Mouse (Mus musculus) cerebellum, adult 9-10 months (tissue): Measurements from ENCODE around the gene Fam229b.
A peak's percentile ranks its signal among the peaks of the same experiment; 100 is the strongest.

ENCODE experiments used
- DNase-seq: peaks from one replicate; pipeline ENCODE4 v3.0.0; 2022

Fam229b gene

DNA sequence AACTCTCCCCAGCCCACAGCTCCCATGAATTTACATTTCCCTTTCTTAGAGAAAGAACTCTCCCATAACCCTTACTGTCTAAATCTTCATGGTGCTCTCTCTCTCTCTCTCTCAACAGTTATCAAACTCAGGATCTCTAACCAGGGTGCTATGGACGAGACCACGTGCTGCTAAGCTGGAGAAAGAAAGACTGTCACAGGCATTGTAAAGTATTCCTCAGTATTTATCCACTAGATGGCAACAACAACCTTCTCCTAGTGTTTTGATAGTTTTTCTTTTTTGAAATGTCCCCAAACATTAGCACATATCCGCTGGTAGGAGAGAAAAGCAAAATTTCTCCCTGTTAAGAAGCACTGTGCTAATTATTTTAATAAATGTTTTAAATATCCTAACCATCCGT lies 12.3 kb downstream of the Fam229b start:
- no peak for DNase-seq

DNA sequence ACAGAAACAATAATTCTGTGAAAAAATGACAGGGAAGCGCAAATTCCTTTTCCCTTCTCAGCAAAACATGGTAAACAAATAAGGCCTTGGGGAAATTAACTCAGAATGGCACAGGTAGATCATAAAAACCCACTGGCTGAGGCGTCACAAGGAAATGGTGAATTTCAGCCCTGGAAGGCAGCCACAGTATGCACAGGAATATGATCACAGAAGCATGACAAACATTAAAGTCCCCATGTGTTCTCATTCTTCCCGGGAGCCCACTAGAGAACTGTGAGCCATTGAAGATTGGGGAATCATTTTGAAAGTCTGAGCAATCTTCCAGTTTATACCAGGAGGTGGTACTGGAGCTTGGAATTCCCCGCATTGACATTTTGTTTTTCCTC lies 24.2 kb downstream of the Fam229b start:
- no peak for DNase-seq

DNA sequence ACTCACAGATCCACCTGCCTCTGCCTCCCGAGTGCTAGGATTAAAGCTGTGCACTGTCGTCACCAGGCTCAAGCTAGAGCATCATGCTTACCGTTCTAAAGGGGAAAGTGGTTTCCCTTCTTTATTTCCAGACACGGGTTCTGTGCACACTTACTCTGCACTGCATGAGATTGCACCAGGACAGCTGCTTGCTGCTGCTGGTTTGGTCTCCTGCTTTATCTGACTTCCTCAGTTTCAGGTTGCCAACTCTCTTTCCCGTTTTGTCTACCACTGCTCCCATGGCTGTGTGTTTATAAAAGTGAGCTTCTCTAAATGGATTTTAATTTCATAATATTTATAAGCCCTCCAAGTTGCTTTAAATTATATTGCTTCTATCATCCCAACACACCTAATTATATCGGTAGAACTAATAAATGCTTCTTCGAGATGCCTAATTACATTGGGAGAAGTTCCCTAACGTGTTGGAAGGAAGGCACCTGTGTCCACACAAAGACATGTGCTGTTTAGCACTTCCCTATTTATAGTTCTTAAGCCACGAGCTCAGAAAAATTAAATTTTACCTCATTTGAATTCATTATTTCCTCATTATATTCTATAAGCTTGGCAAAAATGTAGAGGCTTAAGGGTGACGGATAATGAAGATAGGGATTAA lies 24.8 kb downstream of the Fam229b start:
- DNase-seq = no peak

DNA sequence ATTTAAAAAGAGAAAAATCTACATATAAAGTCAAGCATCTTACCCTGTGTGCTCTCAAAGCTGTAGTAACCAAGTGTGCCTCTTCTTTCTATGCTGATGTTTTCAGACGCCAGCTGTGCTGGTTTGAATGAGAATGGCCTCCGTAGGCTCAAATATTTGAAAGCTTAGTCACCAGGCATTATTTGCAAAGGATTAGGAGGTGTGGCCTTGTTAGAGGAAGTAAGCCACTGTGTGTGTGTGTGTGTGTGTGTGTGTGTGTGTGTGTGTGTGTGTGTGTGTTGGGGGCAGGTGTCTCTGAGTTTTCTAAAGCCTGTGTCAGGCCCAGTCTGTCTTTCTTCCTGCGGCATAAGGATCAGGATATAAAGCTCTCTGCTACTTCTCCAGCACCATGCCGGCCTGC lies 26.8 kb downstream of the Fam229b start:
- no peak for DNase-seq

DNA sequence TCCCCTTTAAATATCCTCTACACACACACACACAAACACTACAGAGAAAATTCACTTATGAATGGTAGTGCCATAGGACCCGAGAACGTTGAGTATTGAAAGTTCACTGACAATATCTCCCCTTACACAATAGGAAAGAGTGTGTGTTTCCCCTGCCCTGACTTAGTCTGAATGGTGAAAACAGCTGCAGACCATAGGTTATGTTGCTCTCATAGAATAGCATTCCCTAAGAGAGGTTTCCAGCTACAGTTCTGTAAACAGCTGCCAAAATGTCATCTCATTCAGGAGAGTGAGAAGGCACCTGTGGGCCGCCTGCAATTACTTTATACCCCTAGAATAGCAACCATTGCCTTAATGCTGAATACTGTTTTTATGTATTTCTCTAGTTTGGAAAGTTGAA lies 27.3 kb downstream of the Fam229b start:
- DNase-seq = no peak

DNA sequence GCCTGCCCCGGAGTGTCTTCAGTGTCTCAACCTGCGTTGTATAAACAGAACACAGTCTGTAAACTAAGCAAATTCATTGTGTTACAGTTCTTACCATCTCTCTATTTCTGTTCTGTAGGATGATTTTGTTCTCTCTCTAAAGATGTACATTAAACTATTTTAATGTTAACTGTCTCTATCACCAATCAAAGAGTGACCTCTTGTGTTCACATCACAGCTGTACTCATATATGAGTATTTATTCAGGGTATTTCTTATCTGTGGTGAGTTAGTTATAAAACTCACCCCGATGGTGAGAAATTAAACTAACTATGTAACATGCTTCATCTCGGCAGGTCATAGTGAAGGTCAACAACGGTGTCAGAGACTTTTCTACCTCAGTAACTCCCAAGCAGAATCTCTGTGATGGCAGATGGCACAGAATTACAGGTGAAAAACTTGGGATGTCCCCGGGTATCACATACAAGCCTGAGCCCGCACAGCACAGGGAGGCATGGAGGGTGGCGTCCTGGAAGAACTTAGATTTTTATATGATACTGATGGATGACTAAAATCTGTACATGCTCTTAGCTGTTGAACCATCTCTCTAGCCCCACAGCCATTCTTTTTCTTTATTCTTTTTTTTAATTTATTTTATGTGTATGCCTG lies 28.8 kb downstream of the Fam229b start:
- no peak for DNase-seq

DNA sequence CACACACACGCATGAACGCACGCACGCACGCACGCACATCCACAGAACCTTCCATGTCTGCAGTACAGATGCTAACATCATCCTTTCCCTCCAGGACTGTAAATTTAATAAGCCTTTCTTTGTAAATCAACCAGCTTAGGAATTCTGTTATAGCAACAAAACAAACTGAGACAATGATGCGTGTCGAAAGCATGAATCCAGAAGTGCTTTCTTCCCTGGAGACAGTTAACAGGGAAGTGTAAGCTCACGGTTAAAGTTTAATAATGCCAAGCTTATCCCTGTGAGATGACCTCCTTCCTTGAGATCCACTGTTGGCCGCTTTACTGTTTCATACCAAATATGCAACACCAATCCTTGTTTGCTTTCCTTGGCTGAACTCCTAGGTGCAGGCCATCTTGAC lies 35.0 kb downstream of the Fam229b start:
- no peak for DNase-seq

DNA sequence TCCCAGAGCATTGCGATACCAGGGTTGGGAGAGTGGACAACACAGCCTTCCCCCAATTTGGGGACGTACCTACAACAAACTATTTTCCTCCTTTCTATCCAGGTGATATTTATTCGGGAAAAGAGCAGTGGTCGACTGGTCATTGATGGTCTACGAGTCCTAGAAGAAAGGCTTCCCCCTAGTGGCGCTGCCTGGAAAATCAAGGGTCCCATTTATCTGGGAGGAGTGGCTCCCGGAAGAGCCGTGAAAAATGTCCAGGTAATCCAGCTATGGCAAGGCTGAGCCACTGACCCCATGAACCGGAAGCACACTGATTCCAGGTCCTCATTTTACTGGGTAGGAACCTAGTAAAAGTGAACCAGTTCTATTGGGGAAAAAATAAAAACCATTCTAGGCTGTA lies 36.7 kb downstream of the Fam229b start:
- peak; percentile 8 for DNase-seq

DNA sequence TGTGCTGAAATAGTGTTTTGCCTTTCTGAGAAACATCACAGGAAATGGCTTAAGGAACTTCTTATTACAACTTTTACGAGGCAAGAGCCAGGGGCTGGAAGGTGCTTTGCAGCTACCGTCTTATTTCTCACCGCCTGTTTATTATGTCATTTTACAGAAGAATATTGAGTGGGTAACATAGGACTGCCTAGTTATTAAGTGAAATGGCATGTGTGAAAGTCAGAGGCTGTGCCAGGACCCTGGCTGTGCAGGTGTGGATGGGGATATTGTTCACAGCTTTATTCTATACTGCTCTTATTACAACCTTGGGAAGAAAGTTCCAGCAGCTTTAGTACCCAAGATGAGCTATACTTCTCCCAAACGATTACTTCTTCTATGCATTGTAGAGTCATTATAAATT lies 61.7 kb downstream of the Fam229b start:
- no peak for DNase-seq
